Mouse (Mus musculus): ENCODE data around the gene Pcyt1a. TPM values are rescaled to one million over a fixed set of nuclear protein-coding genes. Genes with fewer than 3 reads are reported as not detected.

The Pcyt1a gene
- polyA plus RNA-seq, 1 experiment = 45.2 TPM

DNA sequence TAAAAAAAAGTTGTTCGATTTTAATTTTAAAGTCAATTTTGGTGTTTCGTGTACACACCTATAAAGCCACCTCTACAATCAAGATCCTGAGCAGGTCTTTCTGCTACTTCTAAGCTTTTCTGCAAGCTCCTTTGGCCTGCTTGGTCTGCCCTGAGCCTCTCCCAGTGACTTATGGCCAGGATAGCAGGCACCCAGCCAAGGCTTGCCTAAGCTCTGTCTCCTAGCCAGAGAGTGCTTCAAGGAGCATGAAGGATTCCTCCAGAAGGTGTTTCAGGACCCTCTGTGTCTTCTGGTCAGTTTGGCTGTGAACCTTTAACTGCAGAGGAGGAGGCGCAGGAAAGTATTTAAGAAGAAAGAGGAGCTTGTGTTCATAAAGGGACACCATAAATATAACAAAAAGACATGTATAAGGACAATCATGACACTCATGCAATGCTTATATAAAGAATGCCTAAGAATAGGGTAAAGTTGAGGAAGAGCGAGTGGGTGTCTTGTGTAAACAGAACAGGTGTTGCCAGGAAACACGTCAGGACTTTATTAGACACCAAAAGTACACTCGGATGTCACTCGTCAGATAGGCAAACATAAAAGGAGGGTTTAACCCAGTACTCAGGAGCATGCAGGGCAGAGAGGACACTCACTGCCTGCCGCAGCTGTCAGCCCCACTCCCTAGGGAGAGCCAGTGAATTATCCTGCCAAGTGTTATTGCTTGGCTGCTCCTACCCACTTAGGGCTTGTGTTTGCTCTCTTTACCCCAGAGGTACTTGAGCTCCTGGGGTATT lies 92.9 kb downstream of the Pcyt1a start:
- Histone ChIP-seq H3K27ac (ENCODE audit: insufficient read depth, low read length) (no peak overlapping the region), H3K4me1 (ENCODE audit: control insufficient read depth, insufficient read depth, low read length) (no peaks in the 10 kb centered on the region), H3K4me3 (ENCODE audit: insufficient read depth, low read length) (no peak overlapping the region)
- TF ChIP-seq CTCF (IDR thresholded peaks at IDR 0.05; ENCODE audit: borderline replicate concordance, insufficient read depth, low read length) = no peak
- no peak for TF ChIP-seq POLR2A (IDR thresholded peaks at IDR 0.05; ENCODE audit: low read depth, low read length)

- TF ChIP-seq POLR2A (IDR thresholded peaks at IDR 0.05; ENCODE audit: low read depth, low read length) (no peak), CTCF (IDR thresholded peaks at IDR 0.05; ENCODE audit: borderline replicate concordance, insufficient read depth, low read length) (no peak)
- no peak overlapping the region for H3K27ac ChIP-seq (ENCODE audit: insufficient read depth, low read length)
- no peak overlapping the region for H3K4me3 ChIP-seq (ENCODE audit: insufficient read depth, low read length)
- no peaks in the 10 kb centered on the region for H3K4me1 ChIP-seq (ENCODE audit: control insufficient read depth, insufficient read depth, low read length)
These were observed 93.5 kb downstream of the Pcyt1a start for GRCm38 (mm10) chr16:32524244-32524615.

Other genes with a start within 250 kb of the Pcyt1a start
- gene Fbxo45, start 183.8 kb upstream of the Pcyt1a start, polyA plus RNA-seq (2011; ENCODE audit: insufficient read length, low read depth, missing spikeins) = 12.4 and 16.1 TPM in 2 replicates
- gene Wdr53, start 183.7 kb upstream of the Pcyt1a start, polyA plus RNA-seq (2011; ENCODE audit: insufficient read length, low read depth, missing spikeins) = 11.1 and 11.3 TPM in 2 replicates
- not detected in 2 replicates for gene Smco1, start 159.5 kb upstream of the Pcyt1a start, polyA plus RNA-seq (2011; ENCODE audit: insufficient read length, low read depth, missing spikeins)
- gene Rnf168, start 153.5 kb upstream of the Pcyt1a start, polyA plus RNA-seq (2011; ENCODE audit: insufficient read length, low read depth, missing spikeins) = 20.2 and 27.4 TPM in 2 replicates
- gene Ubxn7, start 98.7 kb upstream of the Pcyt1a start, polyA plus RNA-seq (2011; ENCODE audit: insufficient read length, low read depth, missing spikeins) = 36.6 and 37.7 TPM in 2 replicates
- gene Tm4sf19, start 30.4 kb upstream of the Pcyt1a start, polyA plus RNA-seq (2011; ENCODE audit: insufficient read length, low read depth, missing spikeins) = not detected in 2 replicates
- 16.1 and 21.1 TPM in 2 replicates for gene Tctex1d2, start 11.2 kb upstream of the Pcyt1a start, polyA plus RNA-seq (2011; ENCODE audit: insufficient read length, low read depth, missing spikeins)
- 0.19 TPM in 1 of 2 replicates, not detected in the other for gene Slc51a, start 57.0 kb downstream of the Pcyt1a start, polyA plus RNA-seq (2011; ENCODE audit: insufficient read length, low read depth, missing spikeins)
- gene Zdhhc19, start 65.3 kb downstream of the Pcyt1a start, polyA plus RNA-seq (2011; ENCODE audit: insufficient read length, low read depth, missing spikeins) = not detected in 2 replicates
- gene Tfrc, start 178.0 kb downstream of the Pcyt1a start, polyA plus RNA-seq (2011; ENCODE audit: insufficient read length, low read depth, missing spikeins) = 38.0 and 44.5 TPM in 2 replicates
- 92.4 and 144 TPM in 2 replicates for gene Tnk2, start 213.0 kb downstream of the Pcyt1a start, polyA plus RNA-seq (2011; ENCODE audit: insufficient read length, low read depth, missing spikeins)

All from embryonic fibroblast, embryonic 13.5 days (primary cell).